Comparison of ENCODE assay signal across 9 mouse cellular contexts in the genomic region with DNA sequence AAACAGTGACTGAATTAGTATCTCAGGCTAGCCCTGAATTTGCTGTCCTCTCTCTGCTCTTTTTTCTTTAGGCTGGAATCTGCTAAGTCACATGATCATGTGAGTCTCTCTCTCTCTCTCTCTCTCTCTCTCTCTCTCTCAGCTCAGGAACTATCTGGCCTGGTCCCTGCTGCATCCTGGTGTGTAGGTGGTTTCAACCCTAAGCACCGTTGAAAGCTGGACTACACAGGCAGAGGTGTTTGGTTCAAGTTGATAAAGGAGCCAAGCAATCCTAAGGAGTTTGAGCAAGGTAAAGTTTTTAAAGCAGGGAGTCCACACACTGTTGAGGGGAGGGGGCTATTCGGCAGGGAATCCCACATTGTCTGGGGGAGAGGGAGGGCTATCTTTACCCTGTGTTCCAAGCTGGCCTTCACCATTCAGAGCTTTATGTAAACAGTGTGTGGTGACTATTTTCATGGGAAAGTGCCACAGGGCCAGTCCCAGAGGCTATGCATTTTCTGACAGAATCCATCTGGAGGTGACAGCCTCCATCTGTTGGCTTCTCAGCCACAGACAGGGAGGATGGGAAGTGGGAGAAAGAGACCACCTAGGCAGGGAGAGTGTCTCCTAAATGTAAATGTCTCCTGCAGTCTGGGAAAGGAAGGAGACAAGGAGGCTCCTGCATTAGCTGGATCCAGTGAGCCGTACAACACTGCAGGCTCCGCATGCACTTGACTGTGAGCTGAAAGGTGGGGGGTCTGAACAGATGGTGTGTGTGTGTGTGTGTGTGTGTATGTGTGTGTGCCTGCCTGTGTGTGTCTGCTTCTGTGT. TPM values are rescaled to one million over a fixed set of nuclear protein-coding genes. Genes with fewer than 3 reads are reported as not detected.
A peak's percentile ranks its signal among the peaks of the same experiment; 100 is the strongest.
DNase-seq lines count a peak whose midpoint lies in the region; ATAC-seq lines count a peak whose summit lies in the region.
"Had no signal": no experiment of that assay in that cellular context is flagged by ENCODE, and none has a peak within 500 bp of the region (broad histone marks: within the 10 kb centered on the region; RNA-seq: fewer than 3 reads in every experiment).

No protein-coding gene starts in this region.

- H3K4me1 ChIP-seq in forebrain, embryonic 12.5 days: peaks cover 25% of the 10 kb centered on the region
- H3K4me1 ChIP-seq in neural tube, embryonic 15.5 days: peaks cover 15% of the 10 kb centered on the region

- no peaks in the 10 kb centered on the region for H3K27me3 ChIP-seq in forebrain, embryonic 12.5 days
- no peaks in the 10 kb centered on the region for H3K27me3 ChIP-seq in neural tube, embryonic 15.5 days (replicated peaks)
- H3K27me3 ChIP-seq: Patski had no signal

- ATAC-seq in forebrain, embryonic 12.5 days (ENCODE audit: low FRiP score): peak; percentile 65
- peak; percentile 56 for ATAC-seq in neural tube, embryonic 15.5 days (ENCODE audit: low FRiP score)
- ATAC-seq: Patski had no signal

- H3K36me3 ChIP-seq in forebrain, embryonic 12.5 days (replicated peaks): no peaks in the 10 kb centered on the region
- H3K36me3 ChIP-seq in neural tube, embryonic 15.5 days: no peaks in the 10 kb centered on the region

- H3K4me3 ChIP-seq in forebrain, embryonic 12.5 days (replicated peaks): no peak overlapping the region
- H3K4me3 ChIP-seq in neural tube, embryonic 15.5 days (replicated peaks): no peak overlapping the region

- no peak overlapping the region for H3K4me2 ChIP-seq in forebrain, embryonic 12.5 days
- H3K4me2 ChIP-seq in neural tube, embryonic 15.5 days: no peak overlapping the region

- H3K9ac ChIP-seq in forebrain, embryonic 12.5 days: no peak overlapping the region
- no peak overlapping the region for H3K9ac ChIP-seq in neural tube, embryonic 15.5 days (replicated peaks)

- 46% methylated on average over 4 of the region's 4 CpGs for WGBS in forebrain, embryonic 12.5 days
- 54% methylated on average over 4 of the region's 4 CpGs for WGBS in neural tube, embryonic 15.5 days

- H3K27ac ChIP-seq in forebrain, embryonic 12.5 days: peak overlapping the region; percentile 21; the same call in 1 of the 2 replicates
- H3K27ac ChIP-seq in neural tube, embryonic 15.5 days (replicated peaks): 0 out of 2 replicates have a peak overlapping the region, but pooled peaks have one; percentile 18

- DNase-seq in kidney, postnatal 4 days: peak; percentile 59 to 66
- DNase-seq in kidney, adult 18-20 months: no peak
- DNase-seq in layer of hippocampus, adult 9-11 months: peak; percentile 39
- DNase-seq in right cerebral cortex, postnatal 25 days: no peak
- DNase-seq in ovary, postnatal 14 days (ENCODE audit: low spot score): no peak

- H3K9me3 ChIP-seq in forebrain, embryonic 12.5 days: no peaks in the 10 kb centered on the region
- H3K9me3 ChIP-seq in neural tube, embryonic 15.5 days (replicated peaks): no peaks in the 10 kb centered on the region

RNA-seq across cellular contexts. Expression of a gene that starts 31.7 kb away (rescaled TPM):
- polyA plus RNA-seq in forebrain, embryonic 12.5 days (2016; fragmentation: Nextera tagmentation; extraction: Ambion mirVana): 0.08 TPM in 1 of 2 replicates, not detected in the other
- 0.08 TPM in 1 of 2 replicates, not detected in the other for polyA plus RNA-seq in neural tube, embryonic 15.5 days (2015; fragmentation: Nextera tagmentation; extraction: Ambion mirVana)
- polyA plus RNA-seq: liver, adult 2 months; Patski had no signal

RNA-seq across cellular contexts. Expression of a gene that starts 59.1 kb away (rescaled TPM):
- polyA plus RNA-seq in forebrain, embryonic 12.5 days (2016; fragmentation: Nextera tagmentation; extraction: Ambion mirVana): 0.60 and 0.82 TPM in 2 replicates
- 0.68 and 1.0 TPM in 2 replicates for polyA plus RNA-seq in neural tube, embryonic 15.5 days (2015; fragmentation: Nextera tagmentation; extraction: Ambion mirVana)
- polyA plus RNA-seq: Patski had no signal

Comparison
In these comparisons a context has a peak if more than half of its experiments do, and no peak if none do; other contexts are left out.
1. DNase-seq: peak in kidney, postnatal 4 days (2 of 2) and layer of hippocampus, adult 9-11 months (single experiment); none in kidney, adult 18-20 months (single experiment), right cerebral cortex, postnatal 25 days (single experiment) and ovary, postnatal 14 days (single experiment).